Mouse (Mus musculus): ENCODE measurements at regions not wholly inside any gene's neighbourhood (a gene's known extent, or its start where the extent isn't known, plus 50 kb on each side); places are given as distances from the start of the nearest gene placed in this dataset.

- DNase-seq, result no peak
These were observed 50.4 kb upstream of the Ankrd34c start for GRCm38 (mm10) chr9:89788651-89789050.
